ENCODE assay signal across 44 mouse cellular contexts in the genomic region with DNA sequence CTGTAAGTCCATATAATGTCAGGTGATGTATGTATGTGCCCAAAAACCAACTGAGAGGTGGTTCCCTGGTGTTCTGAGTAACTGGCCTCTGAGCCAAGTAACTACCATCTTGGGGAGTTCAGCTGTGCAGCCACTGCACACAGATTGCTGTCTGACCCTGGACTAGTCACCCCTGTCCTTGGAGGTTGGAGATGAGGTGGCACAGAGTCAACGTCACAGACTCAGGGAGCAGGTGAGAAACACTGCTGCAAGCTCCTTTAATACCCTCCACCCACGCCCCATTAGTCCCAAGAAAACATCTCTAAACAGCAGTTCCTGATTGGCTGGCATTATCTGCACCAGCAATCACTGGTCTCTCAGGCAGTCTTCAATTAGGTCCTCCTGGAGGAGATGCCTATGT. TPM values are rescaled to one million over a fixed set of nuclear protein-coding genes. Genes with fewer than 3 reads are reported as not detected.
"Had no signal": no experiment of that assay in that cellular context is flagged by ENCODE, and none has a peak within 500 bp of the region (broad histone marks: within the 10 kb centered on the region; RNA-seq: fewer than 3 reads in every experiment).

No protein-coding gene starts in this region.

- H3K9me3 ChIP-seq: limb, embryonic 15.5 days; liver, embryonic 12.5 days; liver, embryonic 13.5 days; liver, embryonic 15.5 days; lung, embryonic 15.5 days; midbrain, embryonic 15.5 days had no signal

- H3K27me3 ChIP-seq: limb, embryonic 13.5 days; limb, embryonic 15.5 days; liver, embryonic 12.5 days; liver, embryonic 13.5 days; lung, embryonic 15.5 days; midbrain, embryonic 15.5 days had no signal

- DNase-seq: left cerebral cortex, postnatal 4 days; liver; liver, embryonic 13.5 days; liver, postnatal 0 days; lung, adult 18-20 months; lung, adult 2 months; lung, embryonic 14.5 days; lung, postnatal 10 days; lung, postnatal 14 days; lung, postnatal 36 days; lung, postnatal 4 days; midbrain, embryonic 14.5 days had no signal

- H3K4me2 ChIP-seq: limb, embryonic 12.5 days; limb, embryonic 13.5 days; limb, embryonic 15.5 days; liver, embryonic 11.5 days; liver, embryonic 12.5 days; liver, embryonic 13.5 days; liver, embryonic 15.5 days; lung, embryonic 14.5 days; lung, embryonic 15.5 days; midbrain, embryonic 11.5 days; midbrain, embryonic 12.5 days; midbrain, embryonic 13.5 days; midbrain, embryonic 15.5 days; neural tube, embryonic 12.5 days had no signal

- H3K36me3 ChIP-seq: limb, embryonic 10.5 days; limb, embryonic 12.5 days; limb, embryonic 13.5 days; limb, embryonic 15.5 days; liver, embryonic 12.5 days; liver, embryonic 13.5 days; liver, embryonic 15.5 days; lung, embryonic 15.5 days; midbrain, embryonic 10.5 days; midbrain, embryonic 12.5 days; midbrain, embryonic 13.5 days; midbrain, embryonic 15.5 days; neural tube, embryonic 12.5 days had no signal

- H3K4me1 ChIP-seq: limb, embryonic 10.5 days; limb, embryonic 12.5 days; limb, embryonic 13.5 days; limb, embryonic 15.5 days; liver, embryonic 12.5 days; liver, embryonic 13.5 days; liver, embryonic 15.5 days; lung, embryonic 15.5 days; midbrain, embryonic 10.5 days; midbrain, embryonic 12.5 days; midbrain, embryonic 13.5 days; midbrain, embryonic 15.5 days; neural tube, embryonic 12.5 days had no signal

- H3K9ac ChIP-seq: limb, embryonic 12.5 days; limb, embryonic 13.5 days; limb, embryonic 15.5 days; liver, embryonic 12.5 days; liver, embryonic 13.5 days; liver, embryonic 14.5 days; liver, embryonic 15.5 days; liver, postnatal 0 days; lung, embryonic 14.5 days; lung, embryonic 15.5 days; midbrain, embryonic 12.5 days; midbrain, embryonic 13.5 days; midbrain, embryonic 15.5 days; neural tube, embryonic 12.5 days had no signal

- H3K4me3 ChIP-seq: limb, embryonic 10.5 days; limb, embryonic 12.5 days; limb, embryonic 13.5 days; limb, embryonic 15.5 days; liver, embryonic 12.5 days; liver, embryonic 13.5 days; liver, embryonic 15.5 days; lung, embryonic 15.5 days; megakaryocyte, embryonic 14.5 days; midbrain, embryonic 10.5 days; midbrain, embryonic 12.5 days; midbrain, embryonic 13.5 days; midbrain, embryonic 15.5 days; myocyte; neural tube, embryonic 12.5 days had no signal

- H3K27ac ChIP-seq: limb, embryonic 10.5 days; limb, embryonic 12.5 days; limb, embryonic 13.5 days; limb, embryonic 15.5 days; liver, embryonic 12.5 days; liver, embryonic 13.5 days; liver, embryonic 14.5 days; liver, embryonic 15.5 days; lung, embryonic 15.5 days; macrophage; midbrain, embryonic 10.5 days; midbrain, embryonic 12.5 days; midbrain, embryonic 13.5 days; midbrain, embryonic 15.5 days; neural tube, embryonic 12.5 days had no signal

- ATAC-seq: liver, embryonic 12.5 days; liver, postnatal 0 days; lung, postnatal 0 days; midbrain, embryonic 13.5 days; midbrain, embryonic 15.5 days; midbrain, embryonic 16.5 days had no signal

RNA-seq across cellular contexts. Expression of a gene that starts 21.2 kb away (rescaled TPM):
- total RNA-seq: megakaryocyte progenitor cell, adult 5-6 weeks; megakaryocyte-erythroid progenitor cell, adult 5-6 weeks; monocyte, adult 5-6 weeks had no signal
- polyA plus RNA-seq: myocyte had no signal

RNA-seq across cellular contexts. Expression of a gene that starts 23.2 kb away (rescaled TPM):
- total RNA-seq: left cerebral cortex, postnatal 10 days; left cerebral cortex, postnatal 14 days; left cerebral cortex, postnatal 36 days; left cerebral cortex, postnatal 4 days; liver, adult 2 months; megakaryocyte progenitor cell, adult 5-6 weeks; megakaryocyte, adult 5-6 weeks; megakaryocyte-erythroid progenitor cell, adult 5-6 weeks; midbrain, postnatal 0 days; monocyte, adult 5-6 weeks had no signal
- polyA plus RNA-seq: limb, embryonic 10.5 days; limb, embryonic 11.5 days; limb, embryonic 12.5 days; limb, embryonic 13.5 days; limb, embryonic 15.5 days; liver, adult 2 months; liver, embryonic 11.5 days; liver, embryonic 12.5 days; liver, embryonic 13.5 days; liver, embryonic 14.5 days; liver, embryonic 15.5 days; liver, embryonic 16.5 days; liver, postnatal 0 days; lung, adult 2 months; lung, embryonic 14.5 days; lung, embryonic 15.5 days; lung, embryonic 16.5 days; lung, postnatal 0 days; macrophage; midbrain, postnatal 0 days; myocyte had no signal
